Mouse (Mus musculus) midbrain, embryonic 14.5 days (tissue): Measurements from ENCODE around the gene Iqcf6. TPM values are rescaled to one million over a fixed set of nuclear protein-coding genes. Genes with fewer than 3 reads are reported as not detected.

Source experiments
- ATAC-seq: fragments of 200-750 bp; cut with Nextera tagmentation; 2 replicates; pipeline ENCODE4 v1.8.0; 2017; ENCODE audit warnings: moderate number of reproducible peaks, moderate library complexity; ENCODE audit not compliant: low FRiP score, low TSS enrichment
- DNase-seq: peaks from one replicate; pipeline ENCODE4 v3.0.0-alpha.2; 2015
- H3K27ac ChIP-seq: fragments of 300-500 bp; sonication (generic); replicated peaks from 2 replicates; pipeline ENCODE4 v1.5.1; 2014; ENCODE audit warnings: mild to moderate bottlenecking, low read depth, low read length, moderate library complexity
- H3K27me3 ChIP-seq: fragments of 300-500 bp; sonication (generic); 2 replicates; pipeline ENCODE4 v1.6.1; 2014; ENCODE audit warnings: low read length, control low read depth, mixed read lengths; ENCODE audit not compliant: control insufficient read depth, insufficient read depth
- H3K36me3 ChIP-seq: fragments of 300-500 bp; sonication (generic); 2 replicates; pipeline ENCODE4 v1.6.1; 2014; ENCODE audit warnings: low read length, control low read depth; ENCODE audit not compliant: control insufficient read depth, insufficient read depth
- H3K4me1 ChIP-seq: fragments of 300-500 bp; sonication (generic); 2 replicates; pipeline ENCODE4 v1.6.1; 2014; ENCODE audit warnings: mild to moderate bottlenecking, antibody characterized with exemption, low read length, control low read depth; ENCODE audit not compliant: control insufficient read depth, insufficient read depth
- H3K4me2 ChIP-seq: fragments of 300-500 bp; sonication (generic); 2 replicates; pipeline ENCODE4 v1.6.1; 2014; ENCODE audit warnings: mild to moderate bottlenecking, low read length, moderate library complexity
- H3K4me3 ChIP-seq: fragments of 300-500 bp; sonication (generic); replicated peaks from 2 replicates; pipeline ENCODE4 v1.5.1; 2014; ENCODE audit warnings: low read depth, low read length
- H3K9ac ChIP-seq: fragments of 300-500 bp; sonication (generic); replicated peaks from 2 replicates; pipeline ENCODE4 v1.6.1; 2014; ENCODE audit warnings: mild to moderate bottlenecking, low read length, moderate library complexity
- H3K9me3 ChIP-seq: fragments of 300-500 bp; sonication (generic); 2 replicates; pipeline ENCODE4 v1.6.1; 2016; ENCODE audit warnings: low read length, control low read depth, mixed read lengths; ENCODE audit not compliant: control insufficient read depth
- WGBS: fragments of 180-500 bp; shearing (Covaris S2); extraction: QIAGEN DNeasy Blood & Tissue Kit; methylation state at CpG from one replicate; pipeline ENCODE4 v1.1.7; 2014; 5-methylcytosine and 5-hydroxymethylcytosine counted together
- polyA plus RNA-seq: library from polyadenylated mRNA; unstranded; fragments of >200 nt; fragmentation: Nextera tagmentation; extraction: Ambion mirVana; gene quantifications from 2 replicates; pipeline ENCODE4 v1.2.1, GENCODE M21; 2014

Gene Iqcf6
- polyA plus RNA-seq, 1 experiment from 2014 or later, result not detected

GRCm38 (mm10) chr9:106659935-106660334 lies 33.6 kb downstream of the Iqcf6 start:
- ATAC-seq (no peak), DNase-seq (no peak)
- peaks cover 27% of the 10 kb centered on the region for H3K36me3 ChIP-seq
- H3K27me3 ChIP-seq, result no peaks in the 10 kb centered on the region
- H3K9me3 ChIP-seq, result no peaks in the 10 kb centered on the region
- H3K4me1 ChIP-seq, result peaks cover 17% of the 10 kb centered on the region
- 65% methylated on average over 1 of the region's 1 CpGs for WGBS
- H3K4me2 ChIP-seq, result no peak overlapping the region
- H3K9ac ChIP-seq, result no peak overlapping the region
- H3K27ac ChIP-seq, result no peak overlapping the region
- no peak overlapping the region for H3K4me3 ChIP-seq

- Histone ChIP-seq H3K4me2 (no peak overlapping the region), H3K4me1 (peaks cover 19% of the 10 kb centered on the region), H3K36me3 (peaks cover 26% of the 10 kb centered on the region), H3K9me3 (no peaks in the 10 kb centered on the region), H3K4me3 (no peak overlapping the region), H3K27ac (no peak overlapping the region), H3K9ac (no peak overlapping the region), H3K27me3 (no peaks in the 10 kb centered on the region)
- ATAC-seq (no peak), DNase-seq (no peak)
- 83% methylated on average over 6 of the region's 6 CpGs for WGBS
These were observed 36.8 kb downstream of the Iqcf6 start for GRCm38 (mm10) chr9:106663200-106663599.

GRCm38 (mm10) chr9:106664433-106664832 lies 38.1 kb downstream of the Iqcf6 start:
- ATAC-seq, result peak; percentile 86
- Histone ChIP-seq H3K4me1 (peaks cover 19% of the 10 kb centered on the region), H3K4me3 (no peak overlapping the region), H3K27ac (peak overlapping the region; percentile 89), H3K4me2 (0 out of 2 replicates have a peak overlapping the region, but pooled peaks have one; percentile 11), H3K9me3 (no peaks in the 10 kb centered on the region), H3K9ac (0 out of 2 replicates have a peak overlapping the region, but pooled peaks have one; percentile 1), H3K27me3 (no peaks in the 10 kb centered on the region), H3K36me3 (peaks cover 15% of the 10 kb centered on the region)
- DNase-seq, result peak; percentile 87
- 16% methylated on average over 4 of the region's 4 CpGs for WGBS

- DNase-seq (peak; percentile 45), ATAC-seq (peak; percentile 49; the same call in 1 of the 2 replicates)
- Histone ChIP-seq H3K36me3 (peaks cover 15% of the 10 kb centered on the region), H3K27me3 (no peaks in the 10 kb centered on the region), H3K4me3 (no peak overlapping the region), H3K27ac (peak overlapping the region; percentile 89), H3K9ac (0 out of 2 replicates have a peak overlapping the region, but pooled peaks have one; percentile 1), H3K4me2 (0 out of 2 replicates have a peak overlapping the region, but pooled peaks have one; percentile 11), H3K4me1 (peaks cover 19% of the 10 kb centered on the region), H3K9me3 (no peaks in the 10 kb centered on the region)
- 55% methylated on average over 6 of the region's 6 CpGs for WGBS
These were observed 38.5 kb downstream of the Iqcf6 start for GRCm38 (mm10) chr9:106664856-106665255.

- Histone ChIP-seq H3K9ac (no peak overlapping the region), H3K4me1 (no peaks in the 10 kb centered on the region), H3K36me3 (peaks cover 30% of the 10 kb centered on the region), H3K4me2 (no peak overlapping the region), H3K9me3 (no peaks in the 10 kb centered on the region), H3K4me3 (no peak overlapping the region), H3K27ac (no peak overlapping the region), H3K27me3 (no peaks in the 10 kb centered on the region)
- DNase-seq (no peak), ATAC-seq (no peak)
- 90% methylated on average over 2 of the region's 2 CpGs for WGBS
These were observed 47.5 kb downstream of the Iqcf6 start for GRCm38 (mm10) chr9:106673860-106674259.

GRCm38 (mm10) chr9:106675480-106675879 lies 49.1 kb downstream of the Iqcf6 start:
- Histone ChIP-seq H3K4me3 (no peak overlapping the region), H3K4me1 (no peaks in the 10 kb centered on the region), H3K27me3 (no peaks in the 10 kb centered on the region), H3K36me3 (peaks cover 41% of the 10 kb centered on the region), H3K27ac (no peak overlapping the region), H3K9me3 (no peaks in the 10 kb centered on the region), H3K9ac (no peak overlapping the region), H3K4me2 (no peak overlapping the region)
- DNase-seq (peak; percentile 89), ATAC-seq (peak; percentile 50; the same call in 1 of the 2 replicates)
- WGBS, result 0% methylated on average over 1 of the region's 1 CpGs

GRCm38 (mm10) chr9:106675965-106676364 lies 49.6 kb downstream of the Iqcf6 start:
- Histone ChIP-seq H3K36me3 (peaks cover 41% of the 10 kb centered on the region), H3K27ac (no peak overlapping the region), H3K9ac (no peak overlapping the region), H3K4me2 (no peak overlapping the region), H3K9me3 (no peaks in the 10 kb centered on the region), H3K4me3 (no peak overlapping the region), H3K27me3 (no peaks in the 10 kb centered on the region), H3K4me1 (no peaks in the 10 kb centered on the region)
- WGBS, result 80% methylated on average over 9 of the region's 9 CpGs
- DNase-seq, result no peak
- no peak; the same call in 1 of the 2 replicates for ATAC-seq

- peaks cover 43% of the 10 kb centered on the region for H3K36me3 ChIP-seq
- no peak overlapping the region for H3K9ac ChIP-seq
- H3K4me2 ChIP-seq, result no peak overlapping the region
- H3K27me3 ChIP-seq, result no peaks in the 10 kb centered on the region
- WGBS, result 76% methylated on average over 4 of the region's 4 CpGs
- no peak for DNase-seq
- H3K4me1 ChIP-seq, result no peaks in the 10 kb centered on the region
- no peak for ATAC-seq
- H3K27ac ChIP-seq, result no peak overlapping the region
- H3K4me3 ChIP-seq, result no peak overlapping the region
- no peaks in the 10 kb centered on the region for H3K9me3 ChIP-seq
These were observed 50.2 kb downstream of the Iqcf6 start for GRCm38 (mm10) chr9:106676571-106676970.
